Mouse (Mus musculus) liver, embryonic 15.5 days (tissue): Measurements from ENCODE around the gene Zfp940. TPM values are rescaled to one million over a fixed set of nuclear protein-coding genes. Genes with fewer than 3 reads are reported as not detected.

Experiments used
- ATAC-seq: fragments of 200-750 bp; cut with Nextera tagmentation; 2 replicates; pipeline ENCODE4 v1.8.0; 2017; ENCODE audit warnings: moderate number of reproducible peaks, mild to moderate bottlenecking, moderate library complexity; ENCODE audit not compliant: insufficient read depth
- H3K27ac ChIP-seq: fragments of 300-500 bp; sonication (generic); replicated peaks from 2 replicates; pipeline ENCODE4 v1.5.1; 2015; ENCODE audit warnings: mild to moderate bottlenecking, inconsistent platforms
- H3K27me3 ChIP-seq: fragments of 300-500 bp; sonication (generic); 2 replicates; pipeline ENCODE4 v1.6.1; 2015; ENCODE audit warnings: mild to moderate bottlenecking, inconsistent platforms
- H3K36me3 ChIP-seq: fragments of 300-500 bp; sonication (generic); replicated peaks from 2 replicates; pipeline ENCODE4 v1.6.1; 2015; ENCODE audit warnings: moderate library complexity, mild to moderate bottlenecking, inconsistent platforms
- H3K4me1 ChIP-seq: fragments of 300-500 bp; sonication (generic); replicated peaks from 2 replicates; pipeline ENCODE4 v1.6.1; 2015; ENCODE audit warnings: inconsistent platforms
- H3K4me2 ChIP-seq: fragments of 300-500 bp; sonication (generic); 2 replicates; pipeline ENCODE4 v1.6.1; 2015; ENCODE audit warnings: moderate library complexity, mild to moderate bottlenecking, inconsistent platforms
- H3K4me3 ChIP-seq: fragments of 300-500 bp; sonication (generic); replicated peaks from 2 replicates; pipeline ENCODE4 v1.5.1; 2015; ENCODE audit warnings: mild to moderate bottlenecking, inconsistent platforms
- H3K9ac ChIP-seq: fragments of 300-500 bp; sonication (generic); 2 replicates; pipeline ENCODE4 v1.6.1; 2015; ENCODE audit warnings: moderate library complexity, mild to moderate bottlenecking, inconsistent platforms
- H3K9me3 ChIP-seq: fragments of 300-500 bp; sonication (generic); replicated peaks from 2 replicates; pipeline ENCODE4 v1.6.1; 2016; ENCODE audit warnings: inconsistent platforms
- WGBS: fragments of 180-500 bp; shearing (Covaris S2); methylation state at CpG from one replicate; pipeline ENCODE4 v1.1.7; 2015; ENCODE audit warnings: mixed read lengths; ENCODE audit not compliant: insufficient replicate concordance; 5-methylcytosine and 5-hydroxymethylcytosine counted together
- polyA plus RNA-seq: library from polyadenylated mRNA; unstranded; fragments of >200 nt; fragmentation: Nextera tagmentation; extraction: Ambion mirVana; gene quantifications from 2 replicates; pipeline ENCODE4 v1.2.1, GENCODE M21; 2015

Gene Zfp940
- polyA plus RNA-seq, 1 experiment from 2014 or later: 0.83 TPM

DNA sequence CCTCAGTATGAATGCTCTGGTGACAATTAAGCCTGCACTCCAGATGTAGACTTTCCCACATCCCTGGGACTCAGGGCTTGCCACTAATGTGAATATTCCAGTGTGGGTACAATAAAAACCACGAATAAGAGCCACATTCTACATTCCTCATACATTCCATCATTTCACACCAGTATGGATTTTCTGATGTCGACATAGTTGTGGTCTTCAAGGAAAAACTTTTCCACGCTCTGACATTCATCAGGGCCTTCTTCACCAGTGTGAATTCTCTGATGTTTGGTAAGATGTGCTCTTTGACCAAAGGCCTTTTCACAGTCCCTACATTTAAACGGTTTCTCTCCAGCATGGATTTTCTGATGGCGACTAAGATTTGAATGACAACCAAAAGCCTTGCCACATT, 8.9 kb downstream of the Zfp940 start:
- H3K4me1 ChIP-seq: no peaks in the 10 kb centered on the region
- 70% methylated on average over 5 of the region's 5 CpGs for WGBS
- no peak for ATAC-seq
- H3K27ac ChIP-seq: no peak overlapping the region
- no peak overlapping the region for H3K9ac ChIP-seq
- no peaks in the 10 kb centered on the region for H3K9me3 ChIP-seq
- H3K27me3 ChIP-seq: no peaks in the 10 kb centered on the region
- H3K4me2 ChIP-seq: no peak overlapping the region
- no peak overlapping the region for H3K4me3 ChIP-seq
- H3K36me3 ChIP-seq: 0 out of 2 replicates have a peak, but pooled peaks cover 12% of the 10 kb centered on the region

DNA sequence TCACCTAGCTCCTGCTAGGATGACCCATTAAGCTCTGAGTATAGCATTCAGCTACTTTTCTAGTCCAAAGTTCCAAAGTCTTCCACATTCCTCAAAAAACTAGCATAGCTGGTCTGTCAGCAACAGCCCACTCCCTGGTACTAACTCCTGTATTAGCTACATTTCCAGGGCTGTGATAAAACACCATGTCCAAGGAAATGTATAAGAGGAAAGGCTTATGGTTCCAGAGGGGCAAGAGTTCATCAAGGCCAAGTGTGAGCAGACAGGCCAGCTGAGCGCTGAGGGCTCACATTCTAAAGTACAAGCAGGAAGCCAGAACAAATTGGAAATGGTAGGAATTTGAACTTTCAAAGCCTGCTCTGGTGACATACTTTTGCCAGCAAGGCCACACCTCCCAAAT, 11.4 kb downstream of the Zfp940 start:
- no peaks in the 10 kb centered on the region for H3K9me3 ChIP-seq
- no peak overlapping the region for H3K9ac ChIP-seq
- no peaks in the 10 kb centered on the region for H3K27me3 ChIP-seq
- no peak for ATAC-seq
- no peak overlapping the region for H3K4me3 ChIP-seq
- H3K36me3 ChIP-seq: 0 out of 2 replicates have a peak, but pooled peaks cover 12% of the 10 kb centered on the region
- no peaks in the 10 kb centered on the region for H3K4me1 ChIP-seq
- H3K4me2 ChIP-seq: no peak overlapping the region
- H3K27ac ChIP-seq: no peak overlapping the region
- WGBS: 68% methylated on average over 1 of the region's 1 CpGs

DNA sequence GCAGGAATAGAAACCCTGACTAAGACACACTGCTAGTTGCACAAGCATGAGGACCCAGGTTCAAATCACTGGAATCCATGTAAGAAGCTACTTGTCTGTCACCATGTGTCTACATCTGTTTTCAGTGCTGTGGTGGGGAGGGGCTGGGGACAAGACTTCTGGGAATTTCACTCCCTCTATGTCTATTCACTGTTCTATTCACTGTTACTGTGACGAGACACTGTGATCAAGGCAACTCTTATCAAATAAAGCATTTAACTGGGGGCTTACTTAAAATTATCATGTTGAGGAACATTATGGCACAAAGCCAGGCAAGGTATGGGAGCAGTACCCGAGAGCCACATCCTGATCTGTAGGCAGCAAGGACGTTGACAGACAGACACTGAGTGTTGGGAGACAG, 14.2 kb downstream of the Zfp940 start:
- no peak overlapping the region for H3K9ac ChIP-seq
- ATAC-seq: no peak
- H3K9me3 ChIP-seq: no peaks in the 10 kb centered on the region
- WGBS: 52% methylated on average over 3 of the region's 3 CpGs
- H3K27ac ChIP-seq: no peak overlapping the region
- no peaks in the 10 kb centered on the region for H3K27me3 ChIP-seq
- H3K4me3 ChIP-seq: no peak overlapping the region
- H3K4me1 ChIP-seq: no peaks in the 10 kb centered on the region
- no peaks in the 10 kb centered on the region for H3K36me3 ChIP-seq
- no peak overlapping the region for H3K4me2 ChIP-seq

DNA sequence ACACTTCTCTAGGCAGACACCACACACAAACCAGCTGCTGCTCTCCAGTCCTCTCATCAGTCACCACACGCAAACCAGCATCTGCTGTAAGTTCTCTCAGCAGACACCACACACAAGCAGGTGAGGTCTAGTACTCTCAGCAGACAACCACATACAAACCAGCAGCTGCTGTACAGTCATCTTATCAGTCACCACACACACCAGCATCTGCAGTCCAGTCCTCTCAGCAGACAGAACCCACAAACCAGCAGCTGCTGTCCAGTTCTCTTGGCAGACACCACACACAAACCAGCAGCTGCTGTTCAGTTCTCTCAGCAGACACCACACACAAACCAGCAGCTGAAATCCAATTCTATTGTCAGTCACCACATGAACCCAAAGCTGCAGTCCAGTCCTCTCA, 16.7 kb downstream of the Zfp940 start:
- Histone ChIP-seq H3K36me3 (0 out of 2 replicates have a peak, but pooled peaks cover 3% of the 10 kb centered on the region), H3K9me3 (no peaks in the 10 kb centered on the region), H3K9ac (no peak overlapping the region), H3K27me3 (no peaks in the 10 kb centered on the region), H3K27ac (no peak overlapping the region), H3K4me1 (no peaks in the 10 kb centered on the region), H3K4me3 (no peak overlapping the region), H3K4me2 (no peak overlapping the region)
- no peak for ATAC-seq
- 74% methylated on average over 1 of the region's 1 CpGs for WGBS

DNA sequence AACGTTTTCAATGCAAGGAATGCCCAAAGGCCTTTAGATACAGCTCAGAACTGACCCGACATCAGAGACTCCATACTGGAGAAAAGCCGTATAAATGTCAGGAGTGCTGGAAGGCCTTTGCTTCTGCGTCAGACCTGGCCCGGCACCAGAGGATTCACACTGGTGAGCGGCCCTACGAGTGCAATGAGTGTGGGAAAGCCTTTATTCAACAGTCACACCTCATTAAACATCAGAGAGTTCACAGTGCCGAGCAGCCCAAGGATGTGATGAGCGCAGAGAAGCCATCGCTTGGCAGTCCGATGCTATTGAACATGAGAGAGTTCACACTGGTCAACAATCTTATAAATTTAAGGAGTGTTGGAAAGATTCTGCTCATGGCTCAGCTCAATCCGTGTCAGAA, 23.7 kb downstream of the Zfp940 start:
- peaks cover 58% of the 10 kb centered on the region for H3K36me3 ChIP-seq
- no peak overlapping the region for H3K4me3 ChIP-seq
- no peak overlapping the region for H3K4me2 ChIP-seq
- no peak for ATAC-seq
- peaks cover 6% of the 10 kb centered on the region; the same call in 1 of the 2 replicates for H3K9me3 ChIP-seq
- no peak overlapping the region for H3K9ac ChIP-seq
- H3K27ac ChIP-seq: no peak overlapping the region
- H3K27me3 ChIP-seq: no peaks in the 10 kb centered on the region
- 86% methylated on average over 12 of the region's 12 CpGs for WGBS
- H3K4me1 ChIP-seq: no peaks in the 10 kb centered on the region

DNA sequence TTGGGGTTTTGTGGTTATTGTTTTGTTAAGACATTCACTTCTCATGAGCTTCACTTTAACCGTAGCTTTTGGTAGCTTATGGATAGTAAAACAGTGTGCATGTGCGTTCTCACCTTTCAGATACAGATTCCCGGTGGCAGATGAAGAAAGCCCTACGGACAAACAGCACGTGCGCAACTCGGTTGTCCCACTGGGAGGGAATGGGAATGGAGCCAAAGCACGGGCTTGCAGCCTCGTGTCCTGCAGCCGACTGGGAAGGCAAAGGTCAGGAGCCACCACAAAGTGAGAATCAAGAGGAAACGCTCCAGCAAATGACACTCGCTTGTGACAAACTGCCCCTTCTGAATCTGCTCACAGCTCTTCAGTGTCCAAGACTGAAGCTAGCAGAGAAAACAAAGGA, 25.5 kb downstream of the Zfp940 start:
- ATAC-seq: no peak

DNA sequence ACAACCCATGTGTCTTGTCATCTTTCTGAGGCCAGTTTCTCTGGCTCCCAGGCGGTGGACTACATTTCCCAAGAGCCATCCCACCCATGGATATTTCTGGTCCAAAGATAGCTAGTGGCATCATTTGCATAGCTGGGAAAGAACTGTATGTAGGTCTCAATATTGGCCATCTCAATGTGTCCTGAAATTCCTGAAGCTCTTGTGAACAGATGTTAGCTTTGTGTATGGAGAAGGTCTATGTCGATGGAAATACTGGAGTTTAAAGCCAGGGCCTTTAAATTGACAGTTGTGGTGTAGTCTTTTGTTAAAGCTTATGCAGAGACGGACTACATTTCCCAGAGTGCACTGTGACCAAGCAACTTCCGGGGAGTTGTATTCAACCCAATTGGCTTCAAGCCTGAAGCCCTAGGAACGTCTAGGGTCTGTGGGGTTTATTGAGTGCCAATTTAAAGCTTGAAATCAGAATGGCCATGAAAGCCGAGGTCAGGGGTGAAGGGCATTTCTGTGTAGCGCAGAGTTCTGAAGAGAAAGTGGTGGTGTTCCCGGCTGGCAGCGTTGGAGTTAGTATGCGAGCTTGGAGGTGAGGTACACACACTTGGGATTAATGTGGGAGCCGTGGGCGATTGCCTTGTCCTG, 34.7 kb downstream of the Zfp940 start:
- peak; percentile 49 for ATAC-seq
- H3K4me2 ChIP-seq: peak overlapping the region; percentile 72
- H3K27ac ChIP-seq: peak overlapping the region; percentile 78
- peaks cover 27% of the 10 kb centered on the region for H3K36me3 ChIP-seq
- peaks cover 48% of the 10 kb centered on the region for H3K4me1 ChIP-seq
- peak overlapping the region; percentile 63 for H3K9ac ChIP-seq
- no peaks in the 10 kb centered on the region for H3K27me3 ChIP-seq
- WGBS: 2% methylated on average over 12 of the region's 12 CpGs
- H3K9me3 ChIP-seq: no peaks in the 10 kb centered on the region
- H3K4me3 ChIP-seq: peak overlapping the region; percentile 72

More for the DNA sequence above, 25.5 kb downstream of the Zfp940 start:
- 83% methylated on average over 12 of the region's 12 CpGs for WGBS
- no peak overlapping the region for H3K4me2 ChIP-seq
- peaks cover 6% of the 10 kb centered on the region; the same call in 1 of the 2 replicates for H3K9me3 ChIP-seq
- no peak overlapping the region for H3K4me3 ChIP-seq
- no peak overlapping the region for H3K27ac ChIP-seq
- no peaks in the 10 kb centered on the region for H3K4me1 ChIP-seq
- H3K27me3 ChIP-seq: no peaks in the 10 kb centered on the region
- no peak overlapping the region for H3K9ac ChIP-seq
- peaks cover 70% of the 10 kb centered on the region for H3K36me3 ChIP-seq

DNA sequence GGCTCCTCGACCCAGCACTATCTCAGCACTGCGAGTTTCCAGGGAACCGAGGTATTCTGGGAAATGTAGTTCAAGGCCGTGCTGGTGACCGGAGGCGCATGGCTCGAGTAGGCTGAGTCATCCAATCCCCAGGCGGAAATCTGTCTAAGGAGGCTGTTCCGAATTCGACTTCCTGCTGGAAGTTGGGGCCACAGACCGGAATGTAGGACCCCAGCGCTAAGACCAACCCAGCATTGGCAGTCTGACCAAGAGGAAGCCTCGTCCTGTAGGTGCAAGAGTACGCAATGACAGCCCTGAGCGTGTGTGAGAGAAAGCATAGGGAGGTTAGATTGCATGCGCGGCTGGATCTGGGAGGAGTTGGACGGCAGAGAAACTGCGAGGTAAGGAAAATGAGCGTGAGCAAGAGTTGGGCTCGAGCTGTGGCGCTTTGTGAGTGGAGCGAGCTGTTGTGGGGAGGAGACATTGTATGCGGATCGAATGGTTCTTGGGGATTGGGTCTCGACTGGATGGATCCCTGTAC, 37.5 kb downstream of the Zfp940 start, which contains the start of gene Zfp790:
Zfp790 (plus strand) TSS at position 205 of the 520 bp plus-strand sequence.
- WGBS: under 1% methylated on average over 26 of the region's 26 CpGs
- H3K36me3 ChIP-seq: peaks cover 2% of the 10 kb centered on the region; the same call in 1 of the 2 replicates
- no peaks in the 10 kb centered on the region for H3K27me3 ChIP-seq
- peak within 1 kb of the TSS; percentile 69 for H3K9ac ChIP-seq
- ATAC-seq: peak; percentile 94
- peak within 1 kb of the TSS; percentile 76 for H3K4me3 ChIP-seq
- H3K4me1 ChIP-seq: peaks cover 52% of the 10 kb centered on the region
- H3K4me2 ChIP-seq: peak within 1 kb of the TSS; percentile 91
- H3K27ac ChIP-seq: peak within 1 kb of the TSS; percentile 82
- H3K9me3 ChIP-seq: no peaks in the 10 kb centered on the region

DNA sequence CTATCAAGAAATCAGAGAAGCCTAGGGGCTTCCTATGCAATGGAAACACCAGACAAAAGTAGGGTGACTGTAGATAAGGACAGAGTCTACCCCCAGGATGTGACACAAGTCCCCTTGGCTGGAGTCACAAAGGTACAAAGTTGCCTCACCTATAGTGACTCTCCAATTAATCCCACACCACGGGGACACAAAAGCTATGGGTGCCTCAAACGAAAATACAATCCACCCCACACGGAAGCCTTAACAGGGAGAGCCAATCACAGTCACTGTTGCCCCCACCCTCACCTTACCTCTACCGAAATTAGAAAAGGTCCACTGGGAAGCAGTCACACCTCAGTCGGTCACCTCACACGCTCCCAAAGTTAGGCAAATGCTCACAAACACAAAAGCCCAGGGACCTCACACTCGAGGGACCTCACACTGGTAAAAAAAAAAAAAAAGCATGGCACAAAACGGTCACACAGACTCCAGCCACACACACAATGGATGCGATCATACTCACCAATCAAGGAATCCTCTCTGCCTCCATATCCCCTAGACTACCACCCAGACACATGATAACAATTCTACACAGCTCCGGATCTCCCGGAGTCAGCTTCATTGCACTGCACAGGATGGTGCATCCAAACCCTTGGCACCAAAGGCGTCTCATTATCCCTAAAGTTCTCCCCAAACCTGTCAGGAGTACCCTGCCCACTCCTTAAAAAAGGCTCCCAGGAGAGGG, 38.2 kb downstream of the Zfp940 start:
- Histone ChIP-seq H3K4me1 (peaks cover 52% of the 10 kb centered on the region), H3K4me3 (peak overlapping the region; percentile 76), H3K27ac (peak overlapping the region; percentile 39), H3K27me3 (no peaks in the 10 kb centered on the region), H3K9ac (peak overlapping the region; percentile 69), H3K4me2 (peak overlapping the region; percentile 91), H3K36me3 (no peaks in the 10 kb centered on the region), H3K9me3 (no peaks in the 10 kb centered on the region)
- peak; percentile 30 for ATAC-seq
- WGBS: 3% methylated on average over 12 of the region's 12 CpGs

DNA sequence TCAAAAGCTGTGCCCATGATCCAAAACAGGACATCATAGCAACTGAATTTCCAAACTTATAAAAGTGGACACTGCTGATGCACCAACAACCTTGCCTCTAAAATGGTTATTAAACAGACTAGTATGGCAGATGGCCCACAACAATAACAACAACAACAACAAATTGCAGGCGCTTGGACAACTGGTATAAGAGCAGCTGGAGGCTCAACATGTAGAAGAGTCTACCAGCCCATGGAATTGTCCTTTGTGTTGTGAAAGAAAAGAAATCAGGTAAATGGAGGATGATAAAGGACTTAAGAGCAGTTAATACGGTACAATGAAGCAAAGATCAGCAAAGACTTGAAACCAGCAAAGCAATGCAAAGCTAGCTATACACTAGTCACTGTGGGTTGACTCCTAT, 39.1 kb downstream of the Zfp940 start:
- Histone ChIP-seq H3K4me2 (peak overlapping the region; percentile 91; the same call in 1 of the 2 replicates), H3K9me3 (no peaks in the 10 kb centered on the region), H3K9ac (no peak overlapping the region), H3K36me3 (no peaks in the 10 kb centered on the region), H3K27ac (no peak overlapping the region), H3K27me3 (no peaks in the 10 kb centered on the region), H3K4me1 (peaks cover 47% of the 10 kb centered on the region), H3K4me3 (no peak overlapping the region)
- ATAC-seq: no peak
- 79% methylated on average over 2 of the region's 2 CpGs for WGBS

DNA sequence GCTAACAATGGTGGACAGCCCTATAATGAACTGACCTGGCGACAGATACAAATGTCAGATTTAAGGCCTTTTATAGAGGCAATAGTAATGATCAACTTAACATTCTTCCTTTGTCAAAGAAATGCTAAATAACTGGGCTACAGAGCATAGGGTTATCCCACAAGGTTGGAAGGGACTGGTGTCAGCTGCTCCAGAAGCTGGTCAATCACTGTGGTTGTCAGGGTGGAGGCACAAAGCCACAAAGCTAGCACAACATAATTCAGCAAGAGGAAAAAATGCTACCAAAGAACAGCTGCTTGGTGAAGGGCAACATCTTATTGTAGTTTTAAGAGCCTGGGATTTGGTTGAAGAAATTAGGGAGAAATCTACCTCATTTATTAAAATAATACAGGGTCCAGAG, 41.2 kb downstream of the Zfp940 start:
- Histone ChIP-seq H3K27ac (no peak overlapping the region), H3K9ac (no peak overlapping the region), H3K36me3 (no peaks in the 10 kb centered on the region), H3K9me3 (no peaks in the 10 kb centered on the region), H3K4me3 (no peak overlapping the region), H3K4me1 (peaks cover 31% of the 10 kb centered on the region), H3K4me2 (no peak overlapping the region), H3K27me3 (no peaks in the 10 kb centered on the region)
- WGBS: 68% methylated on average over 1 of the region's 1 CpGs
- no peak for ATAC-seq
